Mouse (Mus musculus) embryonic facial prominence, embryonic 12.5 days (tissue): Measurements from ENCODE around the gene Acss2. TPM values are rescaled to one million over a fixed set of nuclear protein-coding genes. Genes with fewer than 3 reads are reported as not detected.
"Not testable (repeated sequence)": the region's sequence is repeated elsewhere in the genome, so short reads cannot be mapped to it uniquely, and the experiment has no call there.

Experiments
- ATAC-seq: fragments of 200-750 bp; cut with Nextera tagmentation; 2 replicates; pipeline ENCODE4 v1.8.0; 2017; ENCODE audit not compliant: insufficient number of reproducible peaks, insufficient read depth, low FRiP score, low TSS enrichment
- H3K27ac ChIP-seq: fragments of 300-500 bp; sonication (generic); 2 replicates; pipeline ENCODE4 v1.5.1; 2016; ENCODE audit warnings: mild to moderate bottlenecking
- H3K27me3 ChIP-seq: fragments of 300-500 bp; sonication (generic); 2 replicates; pipeline ENCODE4 v1.6.1; 2016; ENCODE audit warnings: mild to moderate bottlenecking, moderate library complexity
- H3K36me3 ChIP-seq: fragments of 300-500 bp; sonication (generic); 2 replicates; pipeline ENCODE4 v1.6.1; 2016; ENCODE audit warnings: mild to moderate bottlenecking
- H3K4me1 ChIP-seq: fragments of 300-500 bp; sonication (generic); 2 replicates; pipeline ENCODE4 v1.6.1; 2016
- H3K4me2 ChIP-seq: fragments of 300-500 bp; sonication (generic); replicated peaks from 2 replicates; pipeline ENCODE4 v1.6.1; 2016; ENCODE audit warnings: mild to moderate bottlenecking, moderate library complexity
- H3K4me3 ChIP-seq: fragments of 300-500 bp; sonication (generic); 2 replicates; pipeline ENCODE4 v1.5.1; 2016; ENCODE audit warnings: mild to moderate bottlenecking
- H3K9ac ChIP-seq: fragments of 300-500 bp; sonication (generic); 2 replicates; pipeline ENCODE4 v1.6.1; 2016; ENCODE audit warnings: mild to moderate bottlenecking, moderate library complexity
- H3K9me3 ChIP-seq: fragments of 300-500 bp; sonication (generic); 2 replicates; pipeline ENCODE4 v1.6.1; 2016; ENCODE audit warnings: mild to moderate bottlenecking, moderate library complexity
- WGBS: fragments of 180-500 bp; shearing (Covaris S2); methylation state at CpG from one replicate; pipeline ENCODE4 v1.1.7; 2016; 5-methylcytosine and 5-hydroxymethylcytosine counted together
- polyA plus RNA-seq: library from polyadenylated mRNA; unstranded; fragments of >200 nt; fragmentation: Nextera tagmentation; extraction: Ambion mirVana; gene quantifications from 2 replicates; pipeline ENCODE4 v1.2.1, GENCODE M21; 2016

Acss2 gene
- polyA plus RNA-seq, 1 experiment from 2014 or later, result 15.5 TPM

DNA sequence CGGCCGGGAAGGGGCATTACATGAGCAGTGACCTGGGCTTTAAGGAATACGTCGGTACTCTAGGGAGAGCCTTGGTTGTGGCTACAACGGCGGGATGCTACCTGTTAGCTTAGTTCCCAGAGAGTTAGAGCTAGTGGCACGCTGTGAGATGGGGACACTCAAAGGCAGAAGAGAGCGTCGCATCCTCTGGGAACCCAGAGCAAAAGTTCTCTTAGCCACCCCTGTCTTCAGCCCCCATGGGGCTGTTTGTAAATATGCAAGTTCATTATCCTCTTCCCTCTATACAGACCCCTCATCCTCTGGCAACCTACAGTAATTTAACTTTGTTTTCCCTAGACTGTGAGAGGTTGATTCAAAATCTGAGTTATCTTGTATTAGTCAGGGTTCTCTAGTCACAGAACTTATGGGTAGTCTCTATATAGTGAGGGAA lies 75.1 kb downstream of the Acss2 start:
- Histone ChIP-seq H3K27ac (no peak overlapping the region), H3K4me3 (peak overlapping the region; percentile 54)
- WGBS, result 0% methylated on average over 9 of the region's 9 CpGs

DNA sequence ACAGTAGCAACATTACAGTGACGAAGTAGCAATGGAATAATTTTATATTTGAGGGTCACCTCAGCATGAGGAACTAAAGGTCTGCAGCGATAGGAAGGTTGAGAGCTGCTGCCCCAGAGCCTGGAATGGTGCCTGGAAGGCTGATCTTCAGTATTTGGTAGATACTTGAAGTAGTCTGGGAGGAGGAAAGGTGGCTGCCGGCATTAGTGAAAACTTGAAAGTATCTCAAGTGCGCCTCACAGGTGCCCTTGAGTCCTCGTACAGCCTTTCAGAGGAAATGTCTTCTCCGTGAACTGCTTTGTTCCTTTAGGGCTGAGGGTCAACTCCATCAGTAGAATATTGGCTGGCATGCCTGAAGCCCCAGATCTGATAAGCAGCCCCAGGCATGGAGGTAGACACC lies 77.8 kb downstream of the Acss2 start:
- Histone ChIP-seq H3K36me3 (no peaks in the 10 kb centered on the region), H3K9me3 (no peaks in the 10 kb centered on the region), H3K4me1 (peaks cover 7% of the 10 kb centered on the region), H3K4me2 (no peak overlapping the region), H3K27me3 (no peaks in the 10 kb centered on the region), H3K4me3 (no peak overlapping the region), H3K9ac (no peak overlapping the region), H3K27ac (no peak overlapping the region)
- no peak for ATAC-seq
- 90% methylated on average over 6 of the region's 6 CpGs for WGBS

More for the DNA sequence above, 75.1 kb downstream of the Acss2 start:
- Histone ChIP-seq H3K27me3 (no peaks in the 10 kb centered on the region), H3K9me3 (no peaks in the 10 kb centered on the region), H3K4me2 (peak overlapping the region; percentile 63), H3K36me3 (no peaks in the 10 kb centered on the region), H3K9ac (peak overlapping the region; percentile 62), H3K4me1 (peaks cover 7% of the 10 kb centered on the region)
- ATAC-seq, result no peak; the same call in none of the 2 replicates

DNA sequence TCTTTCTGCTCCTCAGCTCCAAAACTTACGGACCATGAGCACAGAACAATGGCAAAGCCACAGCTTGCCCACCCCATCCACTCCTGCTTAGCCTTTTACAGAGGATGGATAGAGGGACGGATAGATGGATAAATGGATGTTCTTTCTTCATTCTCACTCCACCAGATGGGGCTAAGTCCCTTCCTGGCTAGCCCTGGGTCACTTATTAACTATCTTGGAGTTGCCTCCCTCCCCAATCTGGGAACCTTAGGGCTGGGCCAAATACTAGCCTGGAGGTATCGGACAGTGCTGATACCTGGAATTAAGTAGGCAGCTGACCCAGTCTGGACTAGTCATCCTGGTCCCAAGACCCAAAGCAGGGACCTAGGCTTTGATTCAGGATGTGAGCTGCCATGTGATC lies 86.0 kb downstream of the Acss2 start:
- no peaks in the 10 kb centered on the region for H3K9me3 ChIP-seq
- no peak for ATAC-seq
- 61% methylated on average over 3 of the region's 3 CpGs for WGBS
- no peak overlapping the region for H3K27ac ChIP-seq
- no peaks in the 10 kb centered on the region for H3K36me3 ChIP-seq
- no peaks in the 10 kb centered on the region for H3K27me3 ChIP-seq
- no peak overlapping the region for H3K9ac ChIP-seq
- H3K4me3 ChIP-seq, result no peak overlapping the region
- no peak overlapping the region for H3K4me2 ChIP-seq
- 0 out of 2 replicates have a peak, but pooled peaks cover 4% of the 10 kb centered on the region for H3K4me1 ChIP-seq

DNA sequence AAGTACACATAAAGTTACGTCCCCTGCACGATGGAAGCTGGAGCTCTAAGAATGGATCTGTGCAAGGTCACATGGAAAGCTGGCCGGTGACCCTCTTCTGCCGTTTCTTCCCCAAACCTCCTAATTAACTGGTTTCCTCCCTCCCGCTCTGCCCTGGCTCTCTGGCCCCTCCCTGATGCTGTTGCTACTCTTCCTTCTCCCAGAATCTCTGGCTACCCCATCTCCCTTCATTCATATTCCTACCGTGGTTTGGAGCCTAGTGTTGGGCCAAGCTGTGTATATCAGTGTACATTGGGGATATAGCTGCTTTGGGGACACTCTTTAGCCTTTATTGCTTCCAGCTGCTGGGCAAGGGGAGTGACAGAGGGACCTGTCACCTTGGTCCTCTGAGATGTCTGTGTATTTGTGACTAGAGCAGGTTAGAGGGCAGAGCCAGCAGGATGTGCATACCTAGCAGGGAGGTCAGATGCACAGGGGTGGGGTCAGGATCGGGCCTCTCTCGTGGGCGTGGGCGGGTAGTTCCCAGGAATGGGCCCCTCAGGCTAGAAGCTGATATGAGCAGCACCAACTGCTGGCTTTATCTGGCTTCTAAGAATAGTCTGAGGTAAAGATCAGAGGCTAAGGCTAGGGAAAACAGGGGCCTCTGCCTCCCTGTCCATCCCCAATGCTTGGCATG lies 87.0 kb downstream of the Acss2 start:
- Histone ChIP-seq H3K27me3 (no peaks in the 10 kb centered on the region), H3K9me3 (no peaks in the 10 kb centered on the region), H3K4me3 (no peak overlapping the region), H3K4me1 (0 out of 2 replicates have a peak, but pooled peaks cover 4% of the 10 kb centered on the region), H3K36me3 (no peaks in the 10 kb centered on the region), H3K27ac (no peak overlapping the region), H3K9ac (no peak overlapping the region), H3K4me2 (no peak overlapping the region)
- ATAC-seq, result no peak
- 23% methylated on average over 10 of the region's 10 CpGs for WGBS

DNA sequence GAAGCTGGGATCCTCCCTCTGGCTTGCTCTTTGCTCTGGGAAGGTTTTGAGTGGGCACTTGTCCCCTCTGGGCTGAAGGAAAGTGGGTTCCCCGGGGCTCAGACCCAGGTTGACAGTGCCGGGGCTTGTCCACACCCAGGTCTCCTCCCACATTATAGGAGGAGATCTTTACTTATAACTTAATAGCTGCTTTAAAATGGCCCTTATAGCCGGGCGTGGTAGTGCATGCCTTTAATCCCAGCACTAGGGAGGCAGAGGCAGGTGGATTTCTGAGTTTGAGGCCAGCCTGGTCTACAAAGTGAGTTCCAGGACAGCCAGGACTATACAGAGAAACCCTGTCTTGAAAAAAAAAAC lies 87.5 kb downstream of the Acss2 start:
- 71% methylated on average over 4 of the region's 4 CpGs for WGBS
- H3K9ac ChIP-seq, H3K27ac ChIP-seq, ATAC-seq, H3K4me1 ChIP-seq, H3K27me3 ChIP-seq, H3K36me3 ChIP-seq, H3K9me3 ChIP-seq, H3K4me2 ChIP-seq, H3K4me3 ChIP-seq: not testable (repeated sequence)

DNA sequence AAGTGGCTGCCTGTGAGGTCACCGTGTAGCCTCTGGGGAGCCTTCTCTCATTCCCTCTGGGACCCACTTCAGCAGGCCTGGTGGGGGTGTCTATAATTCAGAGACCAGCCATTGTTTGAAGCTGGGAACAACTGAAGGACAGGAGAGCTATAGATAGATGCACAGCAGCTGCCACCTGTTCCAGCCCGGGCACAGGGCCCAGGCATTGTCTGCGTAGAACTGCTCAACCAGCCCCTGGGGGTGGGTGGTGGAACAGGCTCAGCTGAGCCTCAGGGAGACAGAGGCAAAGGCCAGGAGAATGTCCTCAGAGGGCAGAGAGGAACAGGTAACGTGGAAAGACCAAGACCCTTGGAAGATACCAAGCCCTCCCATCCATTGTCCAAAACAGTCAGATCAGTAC lies 88.6 kb downstream of the Acss2 start:
- ATAC-seq, result no peak
- no peak overlapping the region for H3K4me2 ChIP-seq
- no peaks in the 10 kb centered on the region for H3K9me3 ChIP-seq
- H3K9ac ChIP-seq, result no peak overlapping the region
- no peak overlapping the region for H3K27ac ChIP-seq
- WGBS, result 80% methylated on average over 4 of the region's 4 CpGs
- 0 out of 2 replicates have a peak, but pooled peaks cover 4% of the 10 kb centered on the region for H3K4me1 ChIP-seq
- H3K4me3 ChIP-seq, result no peak overlapping the region
- no peaks in the 10 kb centered on the region for H3K27me3 ChIP-seq
- no peaks in the 10 kb centered on the region for H3K36me3 ChIP-seq

DNA sequence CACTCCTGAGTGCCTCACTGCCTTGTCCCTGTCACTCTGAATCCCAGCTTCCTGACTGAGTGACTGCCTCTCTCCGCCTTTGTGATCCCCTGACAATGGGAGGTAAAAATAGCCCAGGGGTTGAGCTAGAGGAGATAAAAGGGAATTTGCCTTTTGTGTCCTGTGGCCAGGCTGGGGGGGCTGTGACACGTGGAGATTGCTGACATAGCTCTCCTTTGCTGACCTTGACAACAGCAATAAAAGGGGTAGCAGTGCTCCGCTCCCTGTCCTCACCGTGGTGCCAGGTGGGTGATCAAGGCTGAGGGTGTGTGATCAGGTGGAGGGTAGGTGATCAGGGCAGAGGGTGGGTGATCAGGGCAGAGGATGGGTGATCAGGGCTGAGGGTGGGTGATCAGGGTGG lies 93.2 kb downstream of the Acss2 start, which contains the start of gene Myh7b:
TSS of gene Myh7b (plus strand) at position 235 of the 400 bp plus-strand sequence.
- Histone ChIP-seq H3K4me1 (no peaks in the 10 kb centered on the region), H3K4me3 (no peak within 1 kb of the TSS), H3K27me3 (0 out of 2 replicates have a peak, but pooled peaks cover 6% of the 10 kb centered on the region), H3K9ac (no peak within 1 kb of the TSS), H3K9me3 (no peaks in the 10 kb centered on the region), H3K27ac (no peak within 1 kb of the TSS), H3K36me3 (no peaks in the 10 kb centered on the region), H3K4me2 (no peak within 1 kb of the TSS)
- 46% methylated on average over 4 of the region's 4 CpGs for WGBS
- ATAC-seq, result no peak

DNA sequence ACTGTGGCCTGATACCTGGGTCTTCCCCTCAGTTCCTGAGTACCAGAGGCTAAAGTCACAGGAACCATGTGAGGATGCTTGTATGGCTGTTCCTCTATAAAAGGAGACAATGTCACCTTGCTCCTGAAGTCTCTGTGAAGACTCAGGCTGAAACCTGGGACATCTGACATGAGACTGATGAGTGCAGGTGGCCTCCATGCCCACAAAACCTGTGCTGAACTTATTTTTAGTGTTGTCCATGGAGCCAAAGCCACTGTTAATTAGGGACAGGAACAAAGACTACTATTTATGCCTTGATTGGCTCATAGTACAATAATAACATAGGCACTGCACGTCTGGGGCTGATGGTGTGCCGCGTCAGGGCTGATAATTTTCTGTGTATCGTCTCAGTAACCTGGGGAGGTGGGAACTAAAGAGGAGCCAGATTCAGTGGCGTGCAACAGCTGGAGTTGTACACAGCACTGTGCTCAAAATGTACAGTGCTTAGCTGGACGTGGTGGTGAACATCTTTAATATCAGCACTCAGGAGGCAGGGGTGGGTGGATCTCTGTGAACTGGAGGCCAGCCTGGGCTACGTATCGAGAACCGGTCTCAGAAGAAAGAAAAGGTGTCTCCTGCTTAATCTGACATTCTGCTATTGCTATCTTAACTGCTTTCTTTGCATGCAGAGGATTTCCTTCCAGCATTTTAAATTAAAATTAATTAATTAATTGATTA lies 94.2 kb downstream of the Acss2 start:
- H3K27me3 ChIP-seq, result 0 out of 2 replicates have a peak, but pooled peaks cover 6% of the 10 kb centered on the region
- no peaks in the 10 kb centered on the region for H3K9me3 ChIP-seq
- no peaks in the 10 kb centered on the region for H3K36me3 ChIP-seq
- H3K4me3 ChIP-seq, result no peak overlapping the region
- no peak overlapping the region for H3K27ac ChIP-seq
- WGBS, result 83% methylated on average over 9 of the region's 9 CpGs
- no peak overlapping the region for H3K9ac ChIP-seq
- ATAC-seq, result no peak
- no peak overlapping the region for H3K4me2 ChIP-seq
- no peaks in the 10 kb centered on the region for H3K4me1 ChIP-seq

DNA sequence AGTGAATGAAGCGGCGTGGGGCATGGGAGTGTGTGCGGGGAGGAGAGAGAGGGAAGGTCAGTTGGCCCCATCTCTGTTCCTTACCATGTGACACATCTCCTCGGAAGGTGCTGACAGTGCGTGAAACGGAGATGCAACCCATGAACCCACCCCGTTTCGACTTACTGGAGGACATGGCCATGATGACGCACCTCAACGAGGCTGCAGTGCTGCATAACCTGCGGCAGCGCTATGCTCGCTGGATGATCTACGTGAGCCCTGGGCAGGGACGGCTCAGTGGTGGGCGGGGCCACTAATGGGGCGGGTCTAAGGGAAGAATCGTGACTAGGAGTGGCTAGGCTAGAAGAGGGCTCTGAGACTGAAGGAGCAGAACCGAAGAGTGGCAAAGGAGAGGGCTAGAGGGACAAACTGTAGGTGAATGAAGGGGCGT lies 95.6 kb downstream of the Acss2 start:
- Histone ChIP-seq H3K27ac (no peak overlapping the region), H3K9ac (peak overlapping the region; percentile 36; the same call in 1 of the 2 replicates), H3K4me1 (no peaks in the 10 kb centered on the region), H3K4me3 (peak overlapping the region; percentile 30), H3K9me3 (no peaks in the 10 kb centered on the region), H3K27me3 (0 out of 2 replicates have a peak, but pooled peaks cover 6% of the 10 kb centered on the region), H3K4me2 (peak overlapping the region; percentile 42), H3K36me3 (no peaks in the 10 kb centered on the region)
- 5% methylated on average over 20 of the region's 20 CpGs for WGBS
- peak; percentile 88; the same call in 1 of the 2 replicates for ATAC-seq

DNA sequence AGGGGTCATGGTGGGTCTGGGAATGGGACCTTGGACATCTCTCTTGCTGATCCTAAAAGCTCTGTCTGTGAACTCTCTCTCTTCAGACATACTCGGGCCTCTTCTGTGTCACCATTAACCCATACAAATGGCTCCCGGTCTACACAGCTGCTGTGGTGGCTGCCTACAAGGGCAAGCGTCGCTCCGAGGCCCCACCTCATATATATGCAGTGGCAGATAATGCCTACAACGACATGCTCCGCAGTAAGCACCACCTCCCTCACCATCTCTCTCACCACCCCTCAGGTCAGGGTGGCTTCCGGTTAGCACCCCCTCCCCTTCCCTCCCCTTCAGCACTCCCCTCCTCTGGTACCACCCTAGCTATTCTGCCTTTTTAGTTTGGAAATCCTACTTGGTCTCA lies 96.2 kb downstream of the Acss2 start:
- Histone ChIP-seq H3K9ac (peak overlapping the region; percentile 36; the same call in 1 of the 2 replicates), H3K27ac (no peak overlapping the region)
- no peak for ATAC-seq

DNA sequence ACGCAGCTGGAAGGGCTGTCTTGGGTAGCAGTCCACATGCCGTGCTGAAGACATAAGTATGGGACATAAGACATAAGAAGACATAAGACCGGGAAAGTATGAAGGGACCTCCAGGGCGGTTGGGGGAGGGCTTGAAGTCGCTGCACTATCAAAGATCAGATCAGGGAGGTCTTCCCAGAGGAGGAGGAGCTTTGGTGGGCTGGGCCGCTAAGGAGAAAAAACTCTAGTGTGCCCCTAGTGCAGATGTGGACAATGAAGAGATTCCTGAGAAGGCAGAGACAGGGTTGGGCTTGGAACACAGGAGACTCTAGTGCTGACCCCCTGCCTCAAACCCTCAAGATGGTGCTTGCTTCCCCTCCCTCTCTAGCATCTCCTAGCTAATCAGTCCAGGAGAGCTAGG lies 99.2 kb downstream of the Acss2 start:
- no peak for ATAC-seq

More for the DNA sequence above, 96.2 kb downstream of the Acss2 start:
- Histone ChIP-seq H3K4me1 (no peaks in the 10 kb centered on the region), H3K4me3 (no peak overlapping the region), H3K36me3 (no peaks in the 10 kb centered on the region), H3K9me3 (no peaks in the 10 kb centered on the region), H3K4me2 (peak overlapping the region; percentile 42), H3K27me3 (0 out of 2 replicates have a peak, but pooled peaks cover 6% of the 10 kb centered on the region)
- WGBS, result 73% methylated on average over 8 of the region's 8 CpGs

DNA sequence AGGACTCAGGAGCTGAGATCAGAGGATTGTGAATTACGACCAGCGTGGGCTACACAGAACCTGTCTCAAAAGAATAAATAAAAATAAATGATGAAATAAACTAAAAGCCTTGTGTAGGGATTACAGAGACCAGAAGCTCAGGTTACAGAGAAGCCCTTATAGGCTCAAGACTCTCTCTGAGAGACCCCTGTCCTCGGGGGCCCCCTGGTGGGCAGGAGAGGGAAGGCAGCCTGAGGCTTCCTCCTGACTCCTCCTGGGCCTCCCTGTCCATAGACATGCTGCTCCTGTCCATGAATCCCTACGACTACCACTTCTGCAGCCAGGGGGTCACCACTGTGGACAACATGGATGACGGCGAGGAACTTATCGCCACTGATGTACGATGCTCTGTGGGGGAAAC lies 102.1 kb downstream of the Acss2 start:
- H3K9me3 ChIP-seq, result no peaks in the 10 kb centered on the region
- no peaks in the 10 kb centered on the region for H3K4me1 ChIP-seq
- H3K36me3 ChIP-seq, result no peaks in the 10 kb centered on the region
- H3K4me2 ChIP-seq, result no peak overlapping the region
- H3K27me3 ChIP-seq, result no peaks in the 10 kb centered on the region
- no peak overlapping the region for H3K27ac ChIP-seq
- ATAC-seq, result no peak
- H3K9ac ChIP-seq, result no peak overlapping the region
- WGBS, result 14% methylated on average over 8 of the region's 8 CpGs
- no peak overlapping the region for H3K4me3 ChIP-seq

More for the DNA sequence above, 99.2 kb downstream of the Acss2 start:
- Histone ChIP-seq H3K4me2 (no peak overlapping the region), H3K36me3 (no peaks in the 10 kb centered on the region), H3K9ac (no peak overlapping the region), H3K4me1 (no peaks in the 10 kb centered on the region), H3K9me3 (no peaks in the 10 kb centered on the region), H3K4me3 (no peak overlapping the region), H3K27me3 (0 out of 2 replicates have a peak, but pooled peaks cover 6% of the 10 kb centered on the region), H3K27ac (no peak overlapping the region)
- WGBS, result 53% methylated on average over 6 of the region's 6 CpGs
